Mouse (Mus musculus): ENCODE data around the gene Rapgef4.
A peak's percentile ranks its signal among the peaks of the same experiment; 100 is the strongest.

Rapgef4 gene

GRCm38 (mm10) chr2:71980771-71981342 is at the start of gene Rapgef4:
TSS of gene Rapgef4 (plus strand) at chr2:71981240.
- no peak for DNase-seq (ENCODE audit: inconsistent ontology term)

DNA sequence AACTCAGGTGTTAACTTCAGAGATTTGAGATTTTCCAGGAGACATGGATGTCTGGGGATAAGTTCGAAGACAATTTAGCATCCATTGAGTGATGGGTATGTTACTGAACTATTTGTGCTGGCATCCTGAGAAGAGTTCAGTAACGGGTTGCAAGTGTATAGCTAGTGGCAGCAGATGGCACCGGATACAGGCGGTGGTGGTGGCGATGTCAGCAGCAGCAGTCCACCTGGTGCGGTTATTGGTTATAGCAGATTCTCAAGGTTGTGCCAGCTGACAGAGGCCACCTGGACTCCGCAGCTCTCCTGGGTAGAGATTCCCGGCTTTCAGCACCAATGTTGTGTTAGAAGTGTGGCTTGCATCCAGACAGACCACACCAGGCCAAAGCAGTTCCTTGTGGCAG is 47.0 kb upstream of the Rapgef4 start:
- DNase-seq (ENCODE audit: inconsistent ontology term): no peak

- no peak for DNase-seq (ENCODE audit: inconsistent ontology term)
These were observed 44.3 kb upstream of the Rapgef4 start for GRCm38 (mm10) chr2:71936711-71937110.

DNA sequence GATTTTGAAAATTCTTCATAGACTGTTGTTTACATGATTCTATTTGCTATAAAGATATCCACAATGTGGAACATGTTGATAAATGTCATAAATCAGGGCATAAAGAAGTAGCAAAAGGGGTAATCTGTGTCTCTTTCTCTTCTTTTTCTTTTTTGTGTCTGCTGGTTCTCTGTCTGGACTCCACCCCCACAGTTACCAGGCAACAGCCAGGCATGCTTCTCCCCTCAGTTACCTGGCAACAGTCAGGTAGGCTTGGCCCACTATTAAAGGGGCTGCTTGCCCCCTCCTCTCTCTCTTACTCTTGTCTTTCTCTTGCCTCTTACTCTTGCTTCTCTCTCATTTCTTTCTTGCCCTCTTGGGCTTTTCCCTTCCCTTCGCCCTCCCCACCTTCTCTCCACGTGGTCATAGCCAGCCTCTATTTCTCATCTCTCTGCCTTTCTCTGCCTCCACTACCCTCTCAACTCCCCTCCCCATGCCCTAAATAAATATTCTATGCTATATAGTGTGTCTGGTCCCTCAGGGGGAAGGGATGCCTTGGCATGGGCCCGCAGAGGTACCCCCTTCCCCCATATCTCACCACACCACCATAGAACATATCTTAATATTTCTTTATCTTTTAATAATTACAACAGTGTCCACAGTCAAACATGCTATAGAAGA is 43.3 kb upstream of the Rapgef4 start:
- no peak for DNase-seq (ENCODE audit: inconsistent ontology term)

GRCm38 (mm10) chr2:71938716-71939393 is 42.2 kb upstream of the Rapgef4 start:
- DNase-seq (ENCODE audit: inconsistent ontology term): peak; percentile 22

GRCm38 (mm10) chr2:71941005-71941720 is 39.9 kb upstream of the Rapgef4 start:
- DNase-seq (ENCODE audit: inconsistent ontology term): no peak

DNA sequence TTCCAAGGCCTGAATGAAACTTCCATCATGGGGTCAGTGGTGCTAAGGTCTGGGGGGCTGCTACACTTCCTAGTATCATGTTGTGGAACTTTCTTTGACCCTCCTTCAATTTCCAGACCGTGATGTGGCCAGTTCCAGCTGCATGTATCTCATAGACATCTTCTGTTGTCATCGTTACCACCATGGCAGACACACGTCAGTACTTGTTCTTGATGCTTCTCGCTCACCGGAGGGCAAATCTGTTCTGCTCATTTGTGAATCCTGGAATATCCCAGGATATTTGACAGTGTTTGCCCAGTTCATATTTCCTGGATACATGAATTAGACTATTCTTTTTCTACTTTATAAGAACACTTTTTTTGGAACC is 39.3 kb upstream of the Rapgef4 start:
- DNase-seq (ENCODE audit: inconsistent ontology term): no peak

DNA sequence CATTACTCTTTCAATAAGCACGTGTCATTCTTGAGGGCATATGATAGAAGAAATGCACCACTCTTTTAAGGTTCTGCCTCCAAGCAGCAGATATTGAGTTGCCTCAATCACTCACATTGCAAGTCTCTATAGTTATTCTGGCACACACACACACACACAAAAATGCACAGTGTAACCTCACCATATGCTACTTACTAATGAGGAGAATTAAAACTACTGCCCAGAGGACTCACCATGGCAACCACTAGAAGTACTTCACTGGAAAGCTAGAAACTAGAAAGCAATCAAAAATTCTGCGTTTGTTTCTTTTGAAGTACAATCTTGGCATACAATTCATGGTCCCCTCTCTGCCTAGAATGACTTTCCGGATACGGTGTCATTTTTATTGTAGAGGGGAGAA is 29.8 kb upstream of the Rapgef4 start:
- DNase-seq (ENCODE audit: inconsistent ontology term): no peak

DNA sequence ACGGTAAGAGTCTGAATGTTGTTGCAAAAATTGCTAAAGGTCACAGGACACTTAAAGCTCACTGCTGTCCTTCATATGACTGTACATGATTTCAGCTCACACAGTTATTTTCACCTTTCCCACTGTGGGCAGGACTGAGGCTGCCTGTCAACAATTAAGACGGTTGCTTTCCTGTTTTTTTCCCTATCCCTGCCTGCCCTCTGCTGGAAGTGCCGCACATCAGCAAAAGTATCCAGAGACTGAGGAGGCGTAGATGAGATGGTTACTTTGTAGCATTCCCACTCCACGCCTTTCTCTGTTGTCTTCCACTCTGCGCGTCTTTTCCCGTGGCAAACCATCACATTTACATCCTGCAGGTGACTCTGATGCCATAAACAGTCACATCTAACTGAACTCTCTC is 25.4 kb upstream of the Rapgef4 start:
- DNase-seq (ENCODE audit: inconsistent ontology term): peak; percentile 41

DNA sequence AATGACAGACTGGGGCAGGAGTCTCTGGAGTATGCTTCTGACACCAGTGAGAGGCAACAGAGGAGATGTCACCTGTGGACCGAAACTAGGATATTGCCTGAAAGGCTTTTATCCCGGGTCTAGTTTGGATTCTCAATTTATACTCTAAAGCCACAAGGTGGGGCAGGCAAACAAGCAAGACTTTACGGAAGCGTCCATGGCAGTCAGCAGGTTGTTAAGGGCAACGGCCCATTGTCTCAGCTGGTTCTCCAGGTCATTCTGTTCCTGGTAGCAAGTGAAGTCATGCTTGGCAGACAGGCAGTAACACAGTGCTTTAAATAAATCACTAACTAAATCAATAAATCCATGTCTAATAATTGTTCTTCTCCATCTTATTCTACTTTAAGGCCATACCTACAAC is 24.6 kb upstream of the Rapgef4 start:
- no peak for DNase-seq (ENCODE audit: inconsistent ontology term)

GRCm38 (mm10) chr2:71957951-71958350 is 23.1 kb upstream of the Rapgef4 start:
- no peak for DNase-seq (ENCODE audit: inconsistent ontology term)

GRCm38 (mm10) chr2:71958393-71958792 is 22.6 kb upstream of the Rapgef4 start:
- DNase-seq (ENCODE audit: inconsistent ontology term): peak; percentile 31

- DNase-seq (ENCODE audit: inconsistent ontology term): peak; percentile 57
These were observed 16.8 kb upstream of the Rapgef4 start for GRCm38 (mm10) chr2:71964216-71964615.

- no peak for DNase-seq (ENCODE audit: inconsistent ontology term)
These were observed 15.6 kb upstream of the Rapgef4 start for GRCm38 (mm10) chr2:71965476-71965875.

DNA sequence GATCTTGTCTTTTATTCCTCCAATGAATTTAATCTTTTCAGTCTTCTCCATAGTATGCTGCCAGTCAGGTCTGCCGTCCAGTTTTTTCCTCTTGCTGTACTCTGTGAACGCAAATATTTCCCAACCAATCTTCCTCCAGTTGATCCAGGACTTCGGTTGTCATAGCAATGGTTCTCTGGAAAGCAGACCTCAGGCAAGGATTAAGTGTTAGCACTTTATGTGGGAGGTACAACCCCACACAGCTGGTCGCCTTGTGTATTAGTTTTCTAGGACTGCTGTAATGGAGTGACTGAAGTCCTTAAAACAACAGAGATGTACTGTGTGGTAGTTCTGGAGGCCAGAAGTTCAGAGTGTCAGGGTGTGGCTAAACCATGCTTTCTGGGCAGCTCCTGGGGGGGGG is 14.3 kb upstream of the Rapgef4 start:
- no peak for DNase-seq (ENCODE audit: inconsistent ontology term)

GRCm38 (mm10) chr2:71967855-71968254 is 13.2 kb upstream of the Rapgef4 start:
- no peak for DNase-seq (ENCODE audit: inconsistent ontology term)

DNA sequence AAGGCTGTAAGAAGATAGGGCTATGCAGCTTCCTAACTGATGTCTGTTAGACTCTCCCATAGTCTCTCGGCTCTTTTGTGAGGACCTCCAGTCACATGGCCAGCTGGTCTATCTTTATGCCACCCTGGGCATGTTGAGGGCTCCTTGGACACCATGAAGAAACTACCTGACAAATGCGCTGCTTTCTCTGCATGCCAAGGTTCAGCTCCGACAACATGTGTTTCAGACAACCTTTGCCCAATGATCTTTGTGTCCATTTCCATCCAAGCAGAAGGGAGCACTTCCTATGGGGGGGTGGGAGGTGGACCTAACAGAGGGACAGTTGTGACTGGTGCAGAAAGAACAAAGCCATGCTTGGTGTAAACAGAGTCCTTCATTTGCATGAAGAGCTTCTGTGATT is 7.4 kb upstream of the Rapgef4 start:
- no peak for DNase-seq (ENCODE audit: inconsistent ontology term)

DNA sequence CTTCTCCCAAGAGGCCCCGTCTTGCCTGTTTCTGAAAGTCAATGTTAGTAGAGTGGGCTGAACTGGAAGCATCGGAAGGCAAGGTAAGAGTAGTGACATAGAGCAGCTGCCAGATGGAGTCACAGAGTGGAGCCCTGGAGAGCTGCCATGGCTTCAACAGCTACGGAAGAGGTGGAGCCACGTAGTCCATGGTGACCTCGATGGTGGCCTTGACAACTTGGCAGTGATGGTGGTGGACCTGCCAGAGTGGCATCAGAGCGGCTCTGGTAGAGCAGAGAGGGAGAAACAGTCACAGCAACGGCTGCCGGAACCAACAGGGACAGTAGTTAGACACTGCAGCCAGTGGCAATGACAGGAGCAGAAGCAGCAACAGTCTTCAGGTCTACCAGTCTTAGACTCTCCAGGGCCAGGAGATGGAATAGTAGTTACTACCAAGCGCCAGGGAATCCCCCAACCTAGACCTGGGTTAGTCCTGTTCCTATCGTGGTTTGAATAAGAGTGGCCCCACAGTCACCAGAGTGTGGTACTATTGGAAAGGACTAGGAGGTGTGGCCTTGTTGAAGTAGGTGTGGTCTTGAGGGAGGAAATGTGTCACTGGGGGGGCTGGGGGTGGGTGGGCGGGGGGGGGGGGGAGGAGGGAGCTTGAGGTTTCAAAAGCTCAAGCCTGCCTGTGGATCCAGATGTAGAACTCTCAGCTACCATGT is 6.7 kb upstream of the Rapgef4 start:
- no peak for DNase-seq (ENCODE audit: inconsistent ontology term)

DNA sequence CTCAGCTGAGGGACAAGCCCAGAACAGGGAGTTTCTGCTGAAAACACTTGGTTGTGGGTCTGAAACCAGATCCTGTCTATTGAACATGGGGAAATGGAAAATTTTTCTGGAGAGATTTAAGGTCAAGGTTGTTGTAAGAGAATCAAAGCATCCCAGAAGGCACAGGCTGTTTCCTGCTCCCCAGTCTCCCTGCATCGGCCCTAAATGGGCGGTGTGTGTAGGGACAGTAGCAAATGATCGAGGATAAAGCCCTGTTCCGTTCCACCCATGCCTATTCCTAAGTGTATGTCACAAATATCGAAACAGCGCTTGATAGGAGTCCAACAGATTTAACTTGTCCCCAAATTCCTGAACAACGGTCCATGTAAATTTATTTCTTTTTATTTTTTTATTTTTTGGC is 1.1 kb upstream of the Rapgef4 start:
- DNase-seq (ENCODE audit: inconsistent ontology term): no peak

DNA sequence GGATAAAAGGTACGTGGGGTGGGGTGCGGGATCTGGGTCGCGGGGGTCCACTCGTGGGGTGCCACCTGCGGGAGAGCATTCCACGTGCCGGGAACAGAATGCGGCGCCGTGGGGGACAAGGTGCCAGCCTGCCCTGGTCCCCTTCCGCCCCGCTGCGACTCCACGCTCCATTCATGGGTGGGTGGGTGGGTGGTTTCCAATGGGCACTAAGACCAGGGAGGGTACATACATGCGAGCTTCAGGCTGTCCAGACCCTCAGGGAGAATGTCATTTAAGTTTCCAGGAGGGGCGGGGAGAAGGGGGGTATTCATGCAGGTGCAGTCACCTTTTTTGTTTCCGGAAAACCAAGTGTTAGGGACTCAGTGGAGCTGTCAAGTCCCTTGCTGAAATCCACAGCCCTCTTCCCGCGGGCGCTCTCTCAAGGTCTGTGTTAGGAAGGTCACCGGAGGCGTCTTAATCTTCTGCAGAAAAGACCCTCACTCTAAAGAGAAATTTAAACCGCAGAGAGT is 357 bp downstream of the Rapgef4 start:
- no peak for DNase-seq (ENCODE audit: inconsistent ontology term)

- DNase-seq (ENCODE audit: inconsistent ontology term): no peak
These were observed 856 bp downstream of the Rapgef4 start for GRCm38 (mm10) chr2:71981896-71982295.
